Mouse (Mus musculus): ENCODE results near the gene Asb15. TPM values are rescaled to one million over a fixed set of nuclear protein-coding genes. Genes with fewer than 3 reads are reported as not detected.

Asb15 gene
- polyA plus RNA-seq, 1 experiment: 1.1 TPM

DNA sequence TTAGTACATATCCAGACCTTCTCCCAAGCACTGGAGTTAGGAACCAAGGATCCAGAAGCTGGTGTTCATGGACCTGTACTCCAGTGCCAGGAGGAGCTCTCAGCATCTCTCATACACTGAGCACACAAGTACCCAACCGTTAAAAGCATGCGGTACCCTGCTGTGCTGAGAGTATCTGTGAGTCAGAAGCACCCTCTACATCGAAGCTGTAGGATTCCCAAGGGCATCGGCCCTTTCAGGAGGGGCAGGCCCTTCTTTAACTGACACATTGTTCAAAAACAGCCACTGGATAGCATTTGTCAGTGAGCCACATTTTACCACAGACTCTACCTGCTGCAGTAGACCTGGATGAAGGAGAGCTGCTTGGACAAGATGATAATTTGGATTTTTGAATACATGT is 80.2 kb downstream of the Asb15 start:
- TF ChIP-seq CTCF (IDR thresholded peaks at IDR 0.05; ENCODE audit: borderline replicate concordance, control insufficient read depth, extremely low read depth, insufficient read depth, low read length, poor library complexity) (no peak), POLR2A (IDR thresholded peaks at IDR 0.05; ENCODE audit: control insufficient read depth, extremely low read depth, insufficient read depth, low read length, poor library complexity) (no peak)
- 84% methylated on average over 4 of the region's 4 CpGs for WGBS
- Histone ChIP-seq H3K27me3 (ENCODE audit: control insufficient read depth, insufficient read depth, low read length) (no peaks in the 10 kb centered on the region), H3K27ac (ENCODE audit: control insufficient read depth, insufficient read depth, low read length) (no peak overlapping the region), H3K4me3 (ENCODE audit: control insufficient read depth, insufficient read depth, low read length) (no peak overlapping the region), H3K4me1 (replicated peaks; ENCODE audit: control insufficient read depth, insufficient read depth, low read length) (no peaks in the 10 kb centered on the region), H3K36me3 (ENCODE audit: control insufficient read depth, insufficient read depth, low read length) (peaks cover 7% of the 10 kb centered on the region; the same call in 1 of the 2 replicates)
- DNase-seq: no peak

DNA sequence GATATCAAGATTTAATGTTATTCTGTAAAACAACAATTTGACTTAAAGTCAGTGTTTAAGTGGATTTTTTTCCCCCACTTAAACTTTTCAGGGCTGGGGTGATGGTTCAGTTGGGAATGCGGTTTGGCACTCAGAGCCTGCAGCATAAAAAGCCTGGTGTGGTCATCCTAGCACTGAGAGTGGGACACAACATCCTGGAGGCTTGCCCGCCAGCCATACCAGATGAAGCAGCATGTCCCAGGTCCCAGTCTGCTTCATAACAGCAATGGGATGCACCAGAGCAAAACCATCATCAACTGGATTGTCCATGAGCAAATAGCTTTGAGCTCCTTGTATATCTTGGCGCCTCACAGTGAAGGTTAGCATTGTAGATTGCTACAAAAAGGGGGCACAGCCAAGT is 80.7 kb downstream of the Asb15 start:
- Histone ChIP-seq H3K36me3 (ENCODE audit: control insufficient read depth, insufficient read depth, low read length) (peaks cover 7% of the 10 kb centered on the region), H3K4me3 (ENCODE audit: control insufficient read depth, insufficient read depth, low read length) (no peak overlapping the region), H3K4me1 (replicated peaks; ENCODE audit: control insufficient read depth, insufficient read depth, low read length) (no peaks in the 10 kb centered on the region), H3K27ac (ENCODE audit: control insufficient read depth, insufficient read depth, low read length) (no peak overlapping the region), H3K27me3 (ENCODE audit: control insufficient read depth, insufficient read depth, low read length) (no peaks in the 10 kb centered on the region)
- WGBS: 96% methylated on average over 3 of the region's 3 CpGs
- no peak for TF ChIP-seq CTCF (IDR thresholded peaks at IDR 0.05; ENCODE audit: borderline replicate concordance, control insufficient read depth, extremely low read depth, insufficient read depth, low read length, poor library complexity)
- TF ChIP-seq POLR2A (IDR thresholded peaks at IDR 0.05; ENCODE audit: control insufficient read depth, extremely low read depth, insufficient read depth, low read length, poor library complexity): no peak
- no peak for DNase-seq

DNA sequence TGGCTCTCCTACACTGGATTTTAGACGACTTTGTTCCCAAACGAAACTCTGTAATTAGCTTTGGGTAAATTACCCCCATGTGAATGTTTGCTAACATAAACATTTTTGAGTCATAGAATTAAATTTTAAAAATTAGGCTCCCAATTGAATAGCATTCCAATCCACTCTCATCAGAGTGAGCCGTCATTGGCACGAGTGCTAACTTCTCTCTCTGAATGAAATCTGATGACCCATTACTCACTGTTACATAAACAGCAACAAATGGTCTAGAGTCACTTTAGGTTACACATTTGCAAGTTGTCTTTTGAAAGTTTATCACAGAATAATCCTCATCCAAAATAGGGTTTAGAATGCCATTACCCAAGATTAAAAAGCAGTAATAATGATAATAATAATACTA is 81.6 kb downstream of the Asb15 start:
- no peak overlapping the region for H3K27ac ChIP-seq (ENCODE audit: control insufficient read depth, insufficient read depth, low read length)
- H3K4me1 ChIP-seq (replicated peaks; ENCODE audit: control insufficient read depth, insufficient read depth, low read length): no peaks in the 10 kb centered on the region
- WGBS: 81% methylated on average over 4 of the region's 4 CpGs
- no peak overlapping the region for H3K4me3 ChIP-seq (ENCODE audit: control insufficient read depth, insufficient read depth, low read length)
- peaks cover 12% of the 10 kb centered on the region for H3K36me3 ChIP-seq (ENCODE audit: control insufficient read depth, insufficient read depth, low read length)
- H3K27me3 ChIP-seq (ENCODE audit: control insufficient read depth, insufficient read depth, low read length): no peaks in the 10 kb centered on the region
- no peak for DNase-seq
- TF ChIP-seq CTCF (IDR thresholded peaks at IDR 0.05; ENCODE audit: borderline replicate concordance, control insufficient read depth, extremely low read depth, insufficient read depth, low read length, poor library complexity): no peak
- TF ChIP-seq POLR2A (IDR thresholded peaks at IDR 0.05; ENCODE audit: control insufficient read depth, extremely low read depth, insufficient read depth, low read length, poor library complexity): no peak

DNA sequence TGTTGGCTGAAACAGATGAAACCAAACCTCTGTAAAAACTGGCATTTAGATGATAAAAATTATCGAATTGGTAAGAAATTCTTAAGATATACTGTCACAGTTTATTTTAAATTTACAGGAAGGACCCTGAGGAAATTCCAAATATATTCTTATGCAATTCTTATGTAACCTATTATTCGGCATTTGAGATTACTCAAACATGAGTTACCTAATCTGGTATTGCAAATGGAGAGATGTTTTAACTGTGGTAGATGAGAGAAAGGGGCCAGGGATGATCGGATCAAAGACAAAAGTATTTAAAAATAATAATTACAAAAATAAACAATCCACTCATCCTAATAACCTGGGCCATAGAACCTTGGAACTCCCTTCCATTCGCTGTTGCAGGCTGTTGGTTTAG is 82.4 kb downstream of the Asb15 start:
- TF ChIP-seq POLR2A (IDR thresholded peaks at IDR 0.05; ENCODE audit: control insufficient read depth, extremely low read depth, insufficient read depth, low read length, poor library complexity): no peak
- no peak for TF ChIP-seq CTCF (IDR thresholded peaks at IDR 0.05; ENCODE audit: borderline replicate concordance, control insufficient read depth, extremely low read depth, insufficient read depth, low read length, poor library complexity)
- no peak overlapping the region for H3K4me3 ChIP-seq (ENCODE audit: control insufficient read depth, insufficient read depth, low read length)
- no peaks in the 10 kb centered on the region for H3K4me1 ChIP-seq (replicated peaks; ENCODE audit: control insufficient read depth, insufficient read depth, low read length)
- peaks cover 20% of the 10 kb centered on the region for H3K36me3 ChIP-seq (ENCODE audit: control insufficient read depth, insufficient read depth, low read length)
- no peak overlapping the region for H3K27ac ChIP-seq (ENCODE audit: control insufficient read depth, insufficient read depth, low read length)
- WGBS: 95% methylated on average over 4 of the region's 4 CpGs
- H3K27me3 ChIP-seq (ENCODE audit: control insufficient read depth, insufficient read depth, low read length): no peaks in the 10 kb centered on the region
- DNase-seq: no peak

DNA sequence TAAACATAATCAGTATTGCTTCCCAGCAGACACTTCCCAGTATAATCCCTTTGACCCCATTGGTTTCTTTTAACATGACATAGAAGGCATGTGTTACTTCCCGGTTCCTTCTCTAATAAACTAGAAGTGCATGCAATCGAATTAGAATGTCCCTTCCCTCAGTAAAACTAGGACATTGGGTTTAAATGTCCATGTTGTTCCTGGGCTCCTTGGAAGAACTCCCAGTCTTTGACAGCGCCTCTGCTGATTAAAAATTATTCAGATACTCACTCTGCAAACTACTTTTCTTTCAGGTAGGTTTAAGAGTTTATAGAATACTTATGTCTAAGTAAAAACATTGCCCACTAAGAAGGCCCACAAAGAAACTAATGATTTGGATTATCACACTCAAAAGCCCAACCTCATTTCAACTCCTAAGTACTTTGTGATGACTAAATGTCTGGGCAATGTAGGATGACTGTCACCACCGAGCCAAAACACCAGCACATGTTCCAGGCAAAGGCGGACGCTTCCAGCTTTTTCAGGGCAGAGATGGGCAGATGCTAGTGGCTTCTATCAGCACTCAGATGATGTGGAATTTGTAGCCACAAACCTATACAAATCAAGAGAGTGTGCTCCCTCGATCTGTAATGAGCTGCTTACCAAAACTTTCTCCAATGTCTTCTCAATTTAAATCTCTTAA is 84.3 kb downstream of the Asb15 start:
- Histone ChIP-seq H3K4me3 (ENCODE audit: control insufficient read depth, insufficient read depth, low read length) (no peak overlapping the region), H3K27ac (ENCODE audit: control insufficient read depth, insufficient read depth, low read length) (no peak overlapping the region), H3K36me3 (ENCODE audit: control insufficient read depth, insufficient read depth, low read length) (peaks cover 27% of the 10 kb centered on the region), H3K4me1 (replicated peaks; ENCODE audit: control insufficient read depth, insufficient read depth, low read length) (no peaks in the 10 kb centered on the region), H3K27me3 (ENCODE audit: control insufficient read depth, insufficient read depth, low read length) (no peaks in the 10 kb centered on the region)
- WGBS: 96% methylated on average over 7 of the region's 7 CpGs
- DNase-seq: no peak
- TF ChIP-seq POLR2A (IDR thresholded peaks at IDR 0.05; ENCODE audit: control insufficient read depth, extremely low read depth, insufficient read depth, low read length, poor library complexity) (no peak), CTCF (IDR thresholded peaks at IDR 0.05; ENCODE audit: borderline replicate concordance, control insufficient read depth, extremely low read depth, insufficient read depth, low read length, poor library complexity) (no peak)

DNA sequence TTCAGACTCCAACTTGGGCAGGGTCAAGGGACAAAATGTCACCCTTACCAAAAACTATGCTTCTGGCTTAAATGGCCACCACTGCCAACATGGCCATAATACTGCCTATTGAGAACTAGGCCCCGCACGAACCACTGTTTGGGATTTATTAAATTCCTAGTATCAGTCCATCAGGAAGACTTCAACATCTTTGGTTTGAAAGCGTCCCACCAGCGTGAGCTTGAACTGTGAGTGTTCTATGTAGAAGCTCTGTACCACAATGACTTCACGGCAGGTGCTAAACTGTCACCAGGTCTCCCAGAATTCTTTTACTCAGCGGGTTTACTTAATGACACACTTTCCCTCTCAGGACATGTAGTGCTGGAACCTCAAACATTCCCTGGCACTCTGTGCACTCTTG is 85.4 kb downstream of the Asb15 start:
- Histone ChIP-seq H3K4me1 (replicated peaks; ENCODE audit: control insufficient read depth, insufficient read depth, low read length) (no peaks in the 10 kb centered on the region), H3K27me3 (ENCODE audit: control insufficient read depth, insufficient read depth, low read length) (no peaks in the 10 kb centered on the region), H3K27ac (ENCODE audit: control insufficient read depth, insufficient read depth, low read length) (no peak overlapping the region), H3K4me3 (ENCODE audit: control insufficient read depth, insufficient read depth, low read length) (no peak overlapping the region), H3K36me3 (ENCODE audit: control insufficient read depth, insufficient read depth, low read length) (peaks cover 38% of the 10 kb centered on the region)
- 99% methylated on average over 6 of the region's 6 CpGs for WGBS
- TF ChIP-seq POLR2A (IDR thresholded peaks at IDR 0.05; ENCODE audit: control insufficient read depth, extremely low read depth, insufficient read depth, low read length, poor library complexity) (no peak), CTCF (IDR thresholded peaks at IDR 0.05; ENCODE audit: borderline replicate concordance, control insufficient read depth, extremely low read depth, insufficient read depth, low read length, poor library complexity) (no peak)
- DNase-seq: no peak

DNA sequence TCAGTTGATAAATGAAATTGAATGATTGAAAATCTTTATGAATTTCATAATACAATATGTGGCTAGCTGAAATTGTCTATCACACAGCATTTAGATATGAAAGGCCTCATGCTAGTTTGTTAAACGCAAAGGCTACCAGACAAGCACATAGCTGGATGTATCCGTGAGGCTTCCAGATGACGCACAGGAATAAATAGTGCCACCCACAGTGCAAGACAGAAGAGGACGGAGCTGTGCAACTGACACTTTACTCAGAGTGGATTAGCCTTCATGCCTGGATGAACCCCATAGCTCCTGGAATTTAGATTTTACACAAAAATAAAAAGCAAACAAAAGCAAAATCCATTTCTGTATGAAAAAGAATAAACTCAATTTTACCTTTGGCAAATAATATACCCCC is 86.0 kb downstream of the Asb15 start:
- Histone ChIP-seq H3K27me3 (ENCODE audit: control insufficient read depth, insufficient read depth, low read length) (no peaks in the 10 kb centered on the region), H3K4me3 (ENCODE audit: control insufficient read depth, insufficient read depth, low read length) (no peak overlapping the region), H3K4me1 (replicated peaks; ENCODE audit: control insufficient read depth, insufficient read depth, low read length) (no peaks in the 10 kb centered on the region), H3K36me3 (ENCODE audit: control insufficient read depth, insufficient read depth, low read length) (peaks cover 40% of the 10 kb centered on the region), H3K27ac (ENCODE audit: control insufficient read depth, insufficient read depth, low read length) (no peak overlapping the region)
- TF ChIP-seq CTCF (IDR thresholded peaks at IDR 0.05; ENCODE audit: borderline replicate concordance, control insufficient read depth, extremely low read depth, insufficient read depth, low read length, poor library complexity): no peak
- no peak for TF ChIP-seq POLR2A (IDR thresholded peaks at IDR 0.05; ENCODE audit: control insufficient read depth, extremely low read depth, insufficient read depth, low read length, poor library complexity)
- 97% methylated on average over 4 of the region's 4 CpGs for WGBS
- no peak for DNase-seq
